Mouse (Mus musculus): ENCODE measurements around the gene Rspry1. TPM values are rescaled to one million over a fixed set of nuclear protein-coding genes. Genes with fewer than 3 reads are reported as not detected.

Rspry1 gene
- polyA plus RNA-seq, 1 experiment from 2014 or later: 22.6 TPM

GRCm38 (mm10) chr8:94685953-94686352 lies 84.2 kb downstream of the Rspry1 start:
- H3K4me1 ChIP-seq (ENCODE audit: control insufficient read depth in 2 of 2, insufficient read depth in 2 of 2, low read length in 2 of 2): no peaks in the 10 kb centered on the region
- ATAC-seq (ENCODE audit: insufficient number of reproducible peaks, insufficient read depth, low FRiP score, low read depth): no peak
- H3K4me2 ChIP-seq (ENCODE audit: low read length): no peak overlapping the region
- no peaks in the 10 kb centered on the region for H3K27me3 ChIP-seq (ENCODE audit: control insufficient read depth, insufficient read depth, low read length)
- H3K4me3 ChIP-seq (ENCODE audit: control insufficient read depth in 1 of 2, insufficient read depth in 1 of 2, low read depth in 1 of 2, low read length in 2 of 2): no peak overlapping the region
- no peaks in the 10 kb centered on the region for H3K9me3 ChIP-seq (ENCODE audit: control insufficient read depth, low read length)
- WGBS: 54% methylated on average over 9 of the region's 9 CpGs
- no peak overlapping the region for H3K27ac ChIP-seq (replicated peaks in 1 of 2; ENCODE audit: control insufficient read depth in 1 of 2, insufficient read depth in 1 of 2, low read depth in 2 of 2, low read length in 2 of 2)
- H3K9ac ChIP-seq (ENCODE audit: low read length): no peak overlapping the region
- H3K36me3 ChIP-seq (ENCODE audit: control insufficient read depth, insufficient read depth, low read length): no peaks in the 10 kb centered on the region

- Histone ChIP-seq H3K4me2 (ENCODE audit: low read length) (no peak overlapping the region), H3K4me1 (ENCODE audit: control insufficient read depth in 2 of 2, insufficient read depth in 2 of 2, low read length in 2 of 2) (peaks cover 0 to 8% of the 10 kb centered on the region in 2 experiments; a peak in 2 of 4 replicates), H3K4me3 (ENCODE audit: control insufficient read depth in 1 of 2, insufficient read depth in 1 of 2, low read depth in 1 of 2, low read length in 2 of 2) (no peak overlapping the region), H3K36me3 (ENCODE audit: control insufficient read depth, insufficient read depth, low read length) (no peaks in the 10 kb centered on the region), H3K9me3 (ENCODE audit: control insufficient read depth, low read length) (no peaks in the 10 kb centered on the region), H3K9ac (ENCODE audit: low read length) (no peak overlapping the region), H3K27me3 (ENCODE audit: control insufficient read depth, insufficient read depth, low read length) (peaks cover 63% of the 10 kb centered on the region), H3K27ac (replicated peaks in 1 of 2; ENCODE audit: control insufficient read depth in 1 of 2, insufficient read depth in 1 of 2, low read depth in 2 of 2, low read length in 2 of 2) (no peak overlapping the region)
- WGBS: 5% methylated on average over 6 of the region's 6 CpGs
- ATAC-seq (ENCODE audit: insufficient number of reproducible peaks, insufficient read depth, low FRiP score, low read depth): no peak
Observed at GRCm38 (mm10) chr8:94694701-94695100, 93.0 kb downstream of the Rspry1 start.

DNA sequence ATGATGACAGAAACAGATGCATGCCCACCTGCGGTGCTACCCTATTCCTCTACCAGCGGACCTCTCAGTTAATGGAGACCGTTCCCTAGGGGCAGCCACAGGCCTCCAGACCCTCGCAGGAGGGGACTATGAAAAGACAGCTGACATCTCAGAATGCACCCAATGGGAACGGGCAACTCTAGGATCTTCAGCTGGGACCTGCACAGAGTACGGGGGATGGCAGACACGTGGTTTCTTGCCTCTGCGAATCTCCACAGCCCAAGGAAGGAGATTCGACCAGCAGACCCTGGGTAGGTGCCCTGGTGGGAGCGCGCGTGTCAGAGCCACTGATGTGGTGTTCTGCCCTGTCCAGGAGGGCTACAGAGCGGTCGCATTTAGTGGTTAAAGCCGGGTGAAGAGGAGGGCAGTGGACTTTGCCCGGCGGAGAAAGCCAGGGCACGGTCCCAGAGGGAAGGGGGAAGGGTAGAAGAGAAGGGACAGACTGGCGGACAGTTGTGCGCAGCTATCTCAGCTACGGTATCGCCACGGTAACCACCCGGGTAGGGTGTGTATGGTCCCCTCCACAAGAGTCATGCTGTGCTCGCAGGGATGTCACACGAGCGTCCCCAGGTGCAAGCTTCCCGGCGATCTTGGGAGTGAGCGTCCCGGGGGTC lies 93.7 kb downstream of the Rspry1 start:
- Histone ChIP-seq H3K9ac (ENCODE audit: low read length) (0 out of 2 replicates have a peak overlapping the region, but pooled peaks have one; percentile 38), H3K9me3 (ENCODE audit: control insufficient read depth, low read length) (no peaks in the 10 kb centered on the region)
- no peak for ATAC-seq (ENCODE audit: insufficient number of reproducible peaks, insufficient read depth, low FRiP score, low read depth)

DNA sequence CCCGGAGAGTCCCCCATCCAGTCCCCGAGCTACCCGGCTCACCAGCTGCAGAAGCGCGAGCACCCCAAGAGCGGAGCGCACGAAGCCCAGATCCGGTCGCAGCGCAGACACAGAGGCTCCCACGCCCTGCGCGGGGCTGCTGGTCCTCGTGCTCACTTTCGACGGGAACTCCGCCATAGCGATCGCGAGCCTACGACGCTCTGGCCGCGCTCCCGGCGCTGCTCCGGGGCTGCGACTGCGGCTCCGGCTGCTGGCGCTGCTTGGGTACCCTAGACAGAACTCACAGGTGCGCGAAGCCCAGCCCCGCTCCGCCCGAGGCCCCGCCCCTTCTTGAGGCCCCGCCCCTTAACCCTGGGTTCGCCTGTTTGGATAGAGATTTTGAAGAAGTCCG lies 94.3 kb downstream of the Rspry1 start, which contains the start of gene Pllp:
Gene Pllp, minus strand, starts transcription at position 285 of the 391 bp plus-strand sequence.
- peaks cover 0 to 8% of the 10 kb centered on the region in 2 experiments; a peak in 2 of 4 replicates for H3K4me1 ChIP-seq (ENCODE audit: control insufficient read depth in 2 of 2, insufficient read depth in 2 of 2, low read length in 2 of 2)
- peak within 1 kb of the TSS; percentile 32 to 39 for H3K4me3 ChIP-seq (ENCODE audit: control insufficient read depth in 1 of 2, insufficient read depth in 1 of 2, low read depth in 1 of 2, low read length in 2 of 2)
- under 1% methylated on average over 41 of the region's 41 CpGs for WGBS
- peak within 1 kb of the TSS; percentile 75 for H3K4me2 ChIP-seq (ENCODE audit: low read length)
- no peaks in the 10 kb centered on the region for H3K9me3 ChIP-seq (ENCODE audit: control insufficient read depth, low read length)
- no peak within 1 kb of the TSS for H3K27ac ChIP-seq (replicated peaks in 1 of 2; ENCODE audit: control insufficient read depth in 1 of 2, insufficient read depth in 1 of 2, low read depth in 2 of 2, low read length in 2 of 2)
- H3K9ac ChIP-seq (ENCODE audit: low read length): 0 out of 2 replicates have a peak within 1 kb of the TSS, but pooled peaks have one; percentile 38
- H3K36me3 ChIP-seq (ENCODE audit: control insufficient read depth, insufficient read depth, low read length): no peaks in the 10 kb centered on the region
- peaks cover 67% of the 10 kb centered on the region for H3K27me3 ChIP-seq (ENCODE audit: control insufficient read depth, insufficient read depth, low read length)
- ATAC-seq (ENCODE audit: insufficient number of reproducible peaks, insufficient read depth, low FRiP score, low read depth): peak; percentile 35; the same call in 1 of the 2 replicates

More for the DNA sequence above, 93.7 kb downstream of the Rspry1 start:
- Histone ChIP-seq H3K4me3 (ENCODE audit: control insufficient read depth in 1 of 2, insufficient read depth in 1 of 2, low read depth in 1 of 2, low read length in 2 of 2) (peak overlapping the region; percentile 32 to 39), H3K27me3 (ENCODE audit: control insufficient read depth, insufficient read depth, low read length) (peaks cover 67% of the 10 kb centered on the region), H3K36me3 (ENCODE audit: control insufficient read depth, insufficient read depth, low read length) (no peaks in the 10 kb centered on the region), H3K4me1 (ENCODE audit: control insufficient read depth in 2 of 2, insufficient read depth in 2 of 2, low read length in 2 of 2) (peaks cover 0 to 8% of the 10 kb centered on the region in 2 experiments; a peak in 2 of 4 replicates), H3K4me2 (ENCODE audit: low read length) (peak overlapping the region; percentile 75), H3K27ac (replicated peaks in 1 of 2; ENCODE audit: control insufficient read depth in 1 of 2, insufficient read depth in 1 of 2, low read depth in 2 of 2, low read length in 2 of 2) (no peak overlapping the region)
- 1% methylated on average over 31 of the region's 31 CpGs for WGBS

DNA sequence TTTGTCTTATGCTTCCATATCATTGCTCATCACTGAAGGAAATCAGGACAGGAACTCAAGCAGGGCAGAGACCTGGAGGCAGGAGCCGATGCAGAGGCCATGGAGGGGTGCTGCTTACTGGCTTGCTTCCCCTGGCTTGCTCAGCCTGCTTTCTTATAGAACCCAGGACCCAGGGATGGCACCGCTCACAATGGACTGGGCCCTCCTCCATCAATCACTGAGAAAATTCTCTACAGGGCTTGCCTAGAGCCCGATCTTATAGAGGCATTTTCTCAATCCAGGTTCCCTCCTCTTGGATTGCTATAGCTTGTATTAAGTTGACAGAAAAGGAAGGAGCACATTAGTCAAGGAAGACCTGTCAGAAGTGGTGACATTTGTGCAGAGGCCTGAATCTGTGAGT lies 94.8 kb downstream of the Rspry1 start:
- Histone ChIP-seq H3K27me3 (ENCODE audit: control insufficient read depth, insufficient read depth, low read length) (peaks cover 67% of the 10 kb centered on the region), H3K9ac (ENCODE audit: low read length) (no peak overlapping the region), H3K4me3 (ENCODE audit: control insufficient read depth in 1 of 2, insufficient read depth in 1 of 2, low read depth in 1 of 2, low read length in 2 of 2) (peak overlapping the region in 1 of 2 experiments; percentile 39; a peak in 1 of 4 replicates), H3K9me3 (ENCODE audit: control insufficient read depth, low read length) (no peaks in the 10 kb centered on the region), H3K4me2 (ENCODE audit: low read length) (peak overlapping the region; percentile 75; the same call in 1 of the 2 replicates), H3K36me3 (ENCODE audit: control insufficient read depth, insufficient read depth, low read length) (no peaks in the 10 kb centered on the region), H3K27ac (replicated peaks in 1 of 2; ENCODE audit: control insufficient read depth in 1 of 2, insufficient read depth in 1 of 2, low read depth in 2 of 2, low read length in 2 of 2) (no peak overlapping the region), H3K4me1 (ENCODE audit: control insufficient read depth in 2 of 2, insufficient read depth in 2 of 2, low read length in 2 of 2) (peaks cover 0 to 8% of the 10 kb centered on the region in 2 experiments; a peak in 2 of 4 replicates)
- WGBS: 54% methylated on average over 3 of the region's 3 CpGs
- ATAC-seq (ENCODE audit: insufficient number of reproducible peaks, insufficient read depth, low FRiP score, low read depth): no peak

- Histone ChIP-seq H3K4me2 (ENCODE audit: low read length) (no peak overlapping the region), H3K36me3 (ENCODE audit: control insufficient read depth, insufficient read depth, low read length) (no peaks in the 10 kb centered on the region), H3K27me3 (ENCODE audit: control insufficient read depth, insufficient read depth, low read length) (peaks cover 55% of the 10 kb centered on the region), H3K4me3 (ENCODE audit: control insufficient read depth in 1 of 2, insufficient read depth in 1 of 2, low read depth in 1 of 2, low read length in 2 of 2) (no peak overlapping the region), H3K27ac (replicated peaks in 1 of 2; ENCODE audit: control insufficient read depth in 1 of 2, insufficient read depth in 1 of 2, low read depth in 2 of 2, low read length in 2 of 2) (no peak overlapping the region), H3K9me3 (ENCODE audit: control insufficient read depth, low read length) (no peaks in the 10 kb centered on the region), H3K4me1 (ENCODE audit: control insufficient read depth in 2 of 2, insufficient read depth in 2 of 2, low read length in 2 of 2) (peaks cover 0 to 8% of the 10 kb centered on the region in 2 experiments; a peak in 2 of 4 replicates), H3K9ac (ENCODE audit: low read length) (no peak overlapping the region)
- WGBS: 72% methylated on average over 6 of the region's 6 CpGs
- ATAC-seq (ENCODE audit: insufficient number of reproducible peaks, insufficient read depth, low FRiP score, low read depth): no peak
Observed at GRCm38 (mm10) chr8:94697956-94698355, 96.2 kb downstream of the Rspry1 start.

DNA sequence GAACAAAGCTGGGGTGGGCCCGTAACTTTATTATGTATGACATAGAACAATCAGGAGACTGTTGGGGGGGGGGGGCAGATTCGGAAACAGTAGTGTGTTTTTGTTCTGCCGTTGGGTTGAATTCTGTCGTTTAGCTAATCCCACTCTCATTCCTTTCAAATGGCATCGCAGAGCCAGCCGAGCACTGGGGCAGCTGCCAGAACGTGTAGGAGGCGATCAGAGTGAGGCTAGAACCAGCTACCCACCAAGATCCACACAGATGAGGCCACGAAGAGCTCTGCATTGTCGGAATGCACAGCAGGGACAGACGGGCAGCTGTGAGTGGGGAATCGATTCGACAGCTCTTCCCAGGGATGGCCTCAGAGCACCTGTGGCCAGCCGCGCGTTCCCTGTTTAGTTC lies 97.6 kb downstream of the Rspry1 start:
- Histone ChIP-seq H3K27me3 (ENCODE audit: control insufficient read depth, insufficient read depth, low read length) (peaks cover 42% of the 10 kb centered on the region), H3K4me2 (ENCODE audit: low read length) (no peak overlapping the region), H3K9me3 (ENCODE audit: control insufficient read depth, low read length) (no peaks in the 10 kb centered on the region), H3K36me3 (ENCODE audit: control insufficient read depth, insufficient read depth, low read length) (no peaks in the 10 kb centered on the region), H3K27ac (replicated peaks in 1 of 2; ENCODE audit: control insufficient read depth in 1 of 2, insufficient read depth in 1 of 2, low read depth in 2 of 2, low read length in 2 of 2) (no peak overlapping the region), H3K4me3 (ENCODE audit: control insufficient read depth in 1 of 2, insufficient read depth in 1 of 2, low read depth in 1 of 2, low read length in 2 of 2) (no peak overlapping the region), H3K9ac (ENCODE audit: low read length) (no peak overlapping the region), H3K4me1 (ENCODE audit: control insufficient read depth in 2 of 2, insufficient read depth in 2 of 2, low read length in 2 of 2) (peaks cover 0 to 8% of the 10 kb centered on the region in 2 experiments; a peak in 2 of 4 replicates)
- WGBS: 67% methylated on average over 16 of the region's 16 CpGs
- no peak for ATAC-seq (ENCODE audit: insufficient number of reproducible peaks, insufficient read depth, low FRiP score, low read depth)
